Mouse (Mus musculus) lung, embryonic 15.5 days (tissue): ENCODE measurements at regions not wholly inside any gene's neighbourhood (a gene's known extent, or its start where the extent isn't known, plus 50 kb on each side); places are given as distances from the start of the nearest gene placed in this dataset.

Experiments used
- ATAC-seq: fragments of 200-750 bp; cut with Nextera tagmentation; 2 replicates; pipeline ENCODE4 v1.8.0; 2017; ENCODE audit warnings: moderate number of reproducible peaks, borderline replicate concordance; ENCODE audit not compliant: low FRiP score, low TSS enrichment; ENCODE audit errors: extremely low read depth
- H3K27ac ChIP-seq: fragments of 300-500 bp; sonication (generic); 2 replicates; pipeline ENCODE4 v1.5.1; 2015; ENCODE audit warnings: moderate library complexity, mild to moderate bottlenecking, inconsistent platforms
- H3K27me3 ChIP-seq: fragments of 300-500 bp; sonication (generic); 2 replicates; pipeline ENCODE4 v1.6.1; 2015; ENCODE audit warnings: inconsistent platforms
- H3K36me3 ChIP-seq: fragments of 300-500 bp; sonication (generic); 2 replicates; pipeline ENCODE4 v1.6.1; 2015; ENCODE audit warnings: inconsistent platforms
- H3K4me1 ChIP-seq: fragments of 300-500 bp; sonication (generic); 2 replicates; pipeline ENCODE4 v1.6.1; 2015; ENCODE audit warnings: inconsistent platforms
- H3K4me2 ChIP-seq: fragments of 300-500 bp; sonication (generic); 2 replicates; pipeline ENCODE4 v1.6.1; 2015; ENCODE audit warnings: inconsistent platforms, mild to moderate bottlenecking, moderate library complexity
- H3K4me3 ChIP-seq: fragments of 300-500 bp; sonication (generic); 2 replicates; pipeline ENCODE4 v1.5.1; 2015; ENCODE audit warnings: mild to moderate bottlenecking, inconsistent platforms
- H3K9ac ChIP-seq: fragments of 300-500 bp; sonication (generic); 2 replicates; pipeline ENCODE4 v1.6.1; 2015; ENCODE audit warnings: inconsistent platforms
- H3K9me3 ChIP-seq: fragments of 300-500 bp; sonication (generic); 2 replicates; pipeline ENCODE4 v1.6.1; 2016; ENCODE audit warnings: inconsistent platforms
- WGBS: fragments of 180-500 bp; shearing (Covaris S2); methylation state at CpG from one replicate; pipeline ENCODE4 v1.1.7; 2015; 5-methylcytosine and 5-hydroxymethylcytosine counted together

- Histone ChIP-seq H3K27ac (no peak overlapping the region), H3K4me1 (no peaks in the 10 kb centered on the region), H3K4me2 (no peak overlapping the region), H3K4me3 (no peak overlapping the region), H3K9me3 (no peaks in the 10 kb centered on the region), H3K36me3 (no peaks in the 10 kb centered on the region), H3K27me3 (no peaks in the 10 kb centered on the region), H3K9ac (no peak overlapping the region)
- ATAC-seq: no peak
- WGBS: 74% methylated on average over 2 of the region's 2 CpGs
Measured at GRCm38 (mm10) chr9:84936291-84937055, 376.1 kb upstream of the Gm11114 start.

- Histone ChIP-seq H3K27me3 (no peaks in the 10 kb centered on the region), H3K27ac (no peak overlapping the region), H3K4me1 (no peaks in the 10 kb centered on the region), H3K9me3 (no peaks in the 10 kb centered on the region), H3K9ac (no peak overlapping the region), H3K4me3 (no peak overlapping the region), H3K36me3 (no peaks in the 10 kb centered on the region), H3K4me2 (no peak overlapping the region)
- ATAC-seq: no peak
- WGBS: 88% methylated on average over 11 of the region's 11 CpGs
Measured at GRCm38 (mm10) chr9:84966558-84967154, 345.9 kb upstream of the Gm11114 start.

DNA sequence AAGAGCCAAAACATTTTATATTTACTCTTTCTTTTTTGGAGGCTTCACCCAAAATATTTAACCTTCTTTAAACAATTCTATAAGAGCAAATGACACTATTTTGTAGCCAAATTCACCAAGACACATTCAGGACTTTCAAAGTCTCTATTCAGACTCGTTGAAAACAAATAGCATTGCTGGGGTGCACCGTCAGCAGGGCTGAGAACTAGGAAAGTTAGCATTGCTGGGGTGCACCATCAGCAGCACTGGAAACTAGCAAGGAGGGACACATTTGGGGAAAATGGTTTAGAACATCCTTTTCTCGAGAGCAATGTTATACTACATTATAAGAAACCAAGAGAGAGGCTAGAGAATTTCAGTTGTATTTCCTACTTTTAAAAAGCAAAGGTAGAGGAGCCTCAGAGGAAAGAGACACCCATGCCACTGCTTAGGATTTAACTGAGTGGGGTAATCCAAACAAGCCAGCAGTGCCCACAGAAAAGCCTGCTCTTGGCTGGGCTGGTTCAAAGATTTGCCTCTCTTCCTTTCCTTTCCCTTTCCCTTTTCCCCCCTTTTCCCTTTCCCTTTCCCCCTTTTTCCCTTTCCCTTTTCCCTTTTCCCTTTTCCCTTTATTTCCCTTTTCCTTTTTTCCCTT, 342.5 kb upstream of the Gm11114 start:
- Histone ChIP-seq H3K9ac (no peak overlapping the region), H3K36me3 (no peaks in the 10 kb centered on the region), H3K4me2 (no peak overlapping the region), H3K4me1 (no peaks in the 10 kb centered on the region), H3K27ac (no peak overlapping the region), H3K27me3 (no peaks in the 10 kb centered on the region), H3K9me3 (no peaks in the 10 kb centered on the region), H3K4me3 (no peak overlapping the region)
- ATAC-seq: no peak
- WGBS: 74% methylated on average over 3 of the region's 3 CpGs

DNA sequence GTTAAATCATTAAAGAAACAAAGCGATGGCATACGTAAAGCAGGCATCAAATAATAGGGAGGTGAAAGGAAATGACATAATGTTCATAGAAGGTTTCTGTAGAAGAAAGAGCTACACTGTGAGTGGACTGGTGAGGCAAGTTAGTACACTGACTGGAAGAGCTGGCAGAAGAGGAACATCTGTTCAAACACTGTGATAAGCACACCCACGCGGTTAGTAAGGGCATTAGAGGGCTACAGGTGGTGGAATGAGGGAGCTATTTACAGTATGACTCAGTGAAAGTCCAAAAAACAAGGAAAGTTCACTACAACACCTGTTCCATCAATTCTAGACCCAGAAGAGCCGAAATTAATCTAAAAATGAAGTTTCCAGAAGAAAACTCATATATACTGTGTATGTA, 335.1 kb upstream of the Gm11114 start:
- no peak overlapping the region for H3K4me2 ChIP-seq
- H3K4me3 ChIP-seq: no peak overlapping the region
- H3K36me3 ChIP-seq: no peaks in the 10 kb centered on the region
- H3K27ac ChIP-seq: no peak overlapping the region
- H3K27me3 ChIP-seq: no peaks in the 10 kb centered on the region
- no peak overlapping the region for H3K9ac ChIP-seq
- no peaks in the 10 kb centered on the region for H3K9me3 ChIP-seq
- no peaks in the 10 kb centered on the region for H3K4me1 ChIP-seq
- ATAC-seq: no peak
- WGBS: 65% methylated on average over 5 of the region's 5 CpGs

DNA sequence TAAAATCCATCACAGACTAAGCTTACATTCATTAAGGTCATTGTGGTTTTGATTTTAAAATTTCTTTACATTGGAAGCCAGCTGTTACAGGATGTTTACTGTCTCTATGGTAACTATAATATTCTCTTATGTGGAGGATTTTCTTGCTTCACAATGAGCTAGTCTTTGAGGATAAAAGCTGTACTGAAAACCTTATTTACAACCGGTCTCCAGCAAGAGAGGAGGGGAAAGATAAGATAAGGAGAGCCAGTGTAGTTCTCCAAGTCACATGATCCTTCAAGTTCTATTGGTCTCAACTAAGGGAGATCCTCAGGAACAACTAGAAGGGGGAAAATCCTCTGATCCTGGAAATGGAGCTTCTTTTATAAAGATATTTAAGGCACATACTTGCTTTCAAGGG, 309.2 kb upstream of the Gm11114 start:
- Histone ChIP-seq H3K27me3 (no peaks in the 10 kb centered on the region), H3K4me1 (no peaks in the 10 kb centered on the region), H3K9ac (no peak overlapping the region), H3K9me3 (no peaks in the 10 kb centered on the region), H3K4me2 (no peak overlapping the region), H3K27ac (no peak overlapping the region), H3K36me3 (no peaks in the 10 kb centered on the region), H3K4me3 (no peak overlapping the region)
- ATAC-seq: peak; percentile 39; the same call in 1 of the 2 replicates
- 5% methylated on average over 1 of the region's 1 CpGs for WGBS

- Histone ChIP-seq H3K4me2 (no peak overlapping the region), H3K27me3 (no peaks in the 10 kb centered on the region), H3K9ac (no peak overlapping the region), H3K27ac (no peak overlapping the region), H3K36me3 (no peaks in the 10 kb centered on the region), H3K4me1 (no peaks in the 10 kb centered on the region), H3K4me3 (no peak overlapping the region), H3K9me3 (no peaks in the 10 kb centered on the region)
- 41% methylated on average over 1 of the region's 1 CpGs for WGBS
- ATAC-seq: no peak
Measured at GRCm38 (mm10) chr9:85011361-85011760, 301.2 kb upstream of the Gm11114 start.

GRCm38 (mm10) chr9:85048112-85048978, 264.2 kb upstream of the Gm11114 start:
- Histone ChIP-seq H3K4me2 (no peak overlapping the region), H3K36me3 (no peaks in the 10 kb centered on the region), H3K4me3 (no peak overlapping the region), H3K27me3 (no peaks in the 10 kb centered on the region), H3K27ac (no peak overlapping the region), H3K9me3 (no peaks in the 10 kb centered on the region), H3K9ac (no peak overlapping the region), H3K4me1 (no peaks in the 10 kb centered on the region)
- 67% methylated on average over 2 of the region's 2 CpGs for WGBS
- no peak for ATAC-seq

DNA sequence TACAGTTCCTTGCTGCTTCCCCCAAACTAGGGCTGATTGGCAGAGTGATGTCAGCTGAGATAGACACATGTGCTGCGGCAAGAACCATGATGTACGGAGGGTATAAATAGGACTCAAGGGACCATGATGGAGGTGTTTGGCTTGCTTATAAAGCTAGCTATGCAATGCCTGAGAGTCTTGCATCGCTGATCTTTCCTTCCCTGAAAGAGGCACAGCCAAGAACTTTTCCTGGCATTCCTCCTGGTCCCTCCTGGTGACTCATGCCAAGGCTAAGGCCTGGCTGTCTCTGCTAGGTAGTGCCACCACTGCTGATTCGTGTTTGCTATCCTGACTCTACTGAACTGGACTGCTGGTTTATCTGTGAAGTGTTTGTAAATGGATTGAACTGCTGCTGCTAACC, 260.0 kb upstream of the Gm11114 start:
- Histone ChIP-seq H3K4me3 (no peak overlapping the region), H3K4me1 (no peaks in the 10 kb centered on the region), H3K9ac (no peak overlapping the region), H3K36me3 (no peaks in the 10 kb centered on the region), H3K27ac (no peak overlapping the region), H3K4me2 (no peak overlapping the region), H3K27me3 (no peaks in the 10 kb centered on the region), H3K9me3 (no peaks in the 10 kb centered on the region)
- no peak for ATAC-seq
- WGBS: 80% methylated on average over 4 of the region's 4 CpGs

GRCm38 (mm10) chr9:85079975-85080374, 232.6 kb upstream of the Gm11114 start:
- Histone ChIP-seq H3K4me2 (no peak overlapping the region), H3K9ac (no peak overlapping the region), H3K4me1 (no peaks in the 10 kb centered on the region), H3K27me3 (no peaks in the 10 kb centered on the region), H3K9me3 (no peaks in the 10 kb centered on the region), H3K4me3 (no peak overlapping the region), H3K27ac (no peak overlapping the region), H3K36me3 (no peaks in the 10 kb centered on the region)
- no peak for ATAC-seq
- WGBS: 34% methylated on average over 5 of the region's 5 CpGs

DNA sequence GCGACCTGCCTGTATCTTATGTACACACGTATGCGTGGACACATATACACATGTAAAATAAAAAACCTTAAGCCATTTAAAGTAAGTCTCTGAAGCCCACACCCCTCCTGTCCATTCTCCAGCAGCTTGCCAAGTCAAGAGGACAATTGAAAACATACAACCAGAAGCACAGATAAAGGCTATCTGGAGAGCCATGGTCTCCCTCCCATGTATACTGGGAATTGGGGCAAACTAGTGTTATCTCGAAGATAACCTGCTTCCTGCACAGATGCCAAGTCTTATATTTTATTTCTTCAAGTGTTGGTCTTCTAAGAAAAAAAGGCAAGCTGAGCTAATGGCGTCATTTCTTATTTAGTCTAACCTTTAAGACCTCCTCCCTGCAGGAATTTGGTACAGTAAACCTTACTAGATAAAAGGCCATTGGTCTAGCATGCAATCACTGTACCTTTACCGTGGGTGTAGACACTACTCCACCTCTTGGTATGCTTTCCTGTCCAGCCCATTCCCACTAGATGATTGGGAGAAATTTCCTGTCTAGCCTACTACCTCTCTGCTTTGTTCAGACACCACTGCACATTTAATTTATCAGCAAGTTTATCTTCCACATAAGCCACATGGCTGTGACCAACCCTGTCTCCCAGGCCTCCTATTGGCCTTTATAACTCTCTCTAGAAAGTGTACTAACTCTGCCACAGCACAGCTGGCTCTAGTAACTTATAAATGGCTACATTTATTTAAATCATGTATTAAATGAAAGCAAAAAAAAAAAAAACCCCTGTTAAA, 223.8 kb upstream of the Gm11114 start:
- Histone ChIP-seq H3K4me3 (no peak overlapping the region), H3K4me2 (no peak overlapping the region), H3K27me3 (no peaks in the 10 kb centered on the region), H3K27ac (no peak overlapping the region), H3K4me1 (no peaks in the 10 kb centered on the region), H3K9ac (no peak overlapping the region), H3K9me3 (no peaks in the 10 kb centered on the region), H3K36me3 (no peaks in the 10 kb centered on the region)
- WGBS: 65% methylated on average over 6 of the region's 6 CpGs
- no peak for ATAC-seq

- Histone ChIP-seq H3K27ac (no peak overlapping the region), H3K4me2 (no peak overlapping the region), H3K9me3 (no peaks in the 10 kb centered on the region), H3K27me3 (no peaks in the 10 kb centered on the region), H3K9ac (no peak overlapping the region), H3K4me3 (no peak overlapping the region), H3K4me1 (no peaks in the 10 kb centered on the region), H3K36me3 (no peaks in the 10 kb centered on the region)
- 52% methylated on average over 10 of the region's 10 CpGs for WGBS
- no peak for ATAC-seq
Measured at GRCm38 (mm10) chr9:85090297-85090696, 222.3 kb upstream of the Gm11114 start.
